Mouse (Mus musculus) retina, postnatal 7 days (tissue): ENCODE measurements at regions not wholly inside any gene's neighbourhood (a gene's known extent, or its start where the extent isn't known, plus 50 kb on each side); places are given as distances from the start of the nearest gene placed in this dataset.

Source experiments
- DNase-seq: peaks from one replicate; pipeline ENCODE4 v3.0.0-alpha.2; 2012; ENCODE audit warnings: low read depth, low spot score

- peak; percentile 57 for DNase-seq
Measured at GRCm38 (mm10) chr16:49278478-49278877, 221.2 kb downstream of the Myh15 start.

- DNase-seq = no peak
Measured at GRCm38 (mm10) chr16:49288096-49288714, 230.9 kb downstream of the Myh15 start.

- DNase-seq = no peak
Measured at GRCm38 (mm10) chr16:49289200-49290079, 232.2 kb downstream of the Myh15 start.

DNA sequence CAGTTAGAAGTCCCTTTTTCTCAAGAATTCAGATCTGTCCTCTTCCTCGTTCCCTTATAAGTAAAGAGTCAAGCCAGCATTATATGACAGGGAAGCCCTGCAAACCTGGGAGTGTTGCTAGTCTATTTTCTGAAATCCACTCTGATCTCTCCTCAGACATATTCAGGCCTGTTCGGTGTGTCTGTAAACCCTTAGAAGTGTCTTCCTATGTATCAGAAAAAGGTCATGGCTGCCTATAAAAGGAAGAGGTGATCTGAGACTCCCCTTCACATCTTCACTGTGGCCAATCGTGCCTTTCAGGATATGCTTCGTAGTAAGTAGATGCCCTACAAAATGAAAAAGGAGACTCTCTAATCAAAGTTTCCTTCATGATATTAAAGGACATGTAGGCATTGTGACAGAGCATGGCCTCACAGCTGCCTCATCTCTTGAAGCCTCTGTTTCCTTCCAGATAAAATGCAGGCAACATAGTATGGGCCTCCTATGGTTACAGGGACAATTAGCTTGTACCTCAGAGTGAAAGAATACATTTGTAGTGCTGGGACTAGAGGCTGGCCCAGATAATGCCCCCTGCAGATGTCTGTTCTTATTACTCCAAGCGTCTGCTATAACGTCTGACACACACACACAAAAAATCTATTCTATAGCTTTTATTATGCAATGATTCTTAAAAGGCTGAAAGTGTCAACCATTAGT lies 246.5 kb downstream of the Myh15 start:
- DNase-seq = no peak

DNA sequence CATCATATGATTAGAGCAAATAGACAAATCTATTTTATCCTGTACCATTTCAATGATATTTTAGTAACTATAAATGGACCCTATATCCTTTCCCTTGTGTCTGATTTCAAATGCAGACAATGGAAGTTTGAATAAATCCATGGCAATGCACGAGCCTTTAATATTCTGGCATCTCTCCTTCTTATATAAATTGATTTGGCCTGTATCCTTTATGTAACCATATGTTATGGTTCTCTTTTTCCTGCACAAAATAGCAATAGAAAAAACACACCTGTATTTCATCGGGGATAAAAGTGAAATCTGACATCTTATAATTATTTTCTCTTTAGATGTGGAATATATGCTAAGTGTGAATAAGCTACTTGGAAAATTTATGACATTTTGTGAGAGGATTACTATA lies 247.1 kb downstream of the Myh15 start:
- no peak for DNase-seq

DNA sequence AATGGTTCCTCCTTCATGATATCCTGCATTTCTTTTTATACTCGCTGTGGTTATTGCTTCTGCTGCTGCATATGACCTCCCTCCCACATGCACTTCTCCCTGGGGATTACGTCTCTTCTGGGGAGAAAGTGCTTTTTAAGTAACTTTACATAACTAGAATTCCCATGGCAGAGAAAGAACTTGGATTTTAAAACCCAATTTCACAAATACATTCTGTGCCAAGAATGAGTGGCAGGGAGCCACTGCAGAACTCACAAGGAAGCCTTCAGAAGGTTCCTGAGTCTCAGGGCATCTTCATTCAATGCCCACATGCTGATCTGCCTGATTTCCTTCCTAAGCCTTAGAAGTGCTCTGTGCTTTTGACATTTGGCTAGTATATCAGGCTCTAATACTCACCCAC lies 259.8 kb downstream of the Myh15 start:
- no peak for DNase-seq

DNA sequence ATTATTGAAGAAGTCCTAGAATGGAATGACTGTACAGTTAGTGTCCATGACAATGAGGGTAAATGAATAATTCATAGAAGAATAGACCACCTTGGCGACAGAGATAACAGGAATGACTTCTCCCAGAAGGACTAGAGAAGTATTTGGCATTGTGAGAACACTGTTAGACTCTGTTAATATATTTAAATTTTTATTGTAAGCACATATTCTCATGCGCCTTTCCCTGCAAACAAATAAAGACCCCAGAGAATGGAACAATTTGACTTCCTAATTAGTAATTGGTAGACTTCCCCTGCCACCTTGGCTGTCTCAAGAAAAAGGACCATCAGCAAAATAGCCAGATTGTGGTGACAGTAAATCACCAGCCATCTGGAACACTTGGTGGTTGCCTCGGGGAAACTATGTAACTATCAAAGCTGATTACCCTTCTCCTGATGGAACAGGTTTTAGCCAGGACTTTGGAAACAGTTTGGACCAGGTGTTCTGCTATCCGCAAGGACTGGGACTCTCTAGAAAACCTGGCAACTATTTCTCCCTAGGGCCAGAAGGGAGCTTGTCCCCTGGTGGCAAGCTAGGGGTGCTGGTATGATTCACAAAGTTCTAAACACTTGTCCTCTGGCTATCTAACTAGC lies 261.9 kb downstream of the Myh15 start:
- no peak for DNase-seq

GRCm38 (mm10) chr16:49319774-49320173 lies 262.5 kb downstream of the Myh15 start:
- no peak for DNase-seq

DNA sequence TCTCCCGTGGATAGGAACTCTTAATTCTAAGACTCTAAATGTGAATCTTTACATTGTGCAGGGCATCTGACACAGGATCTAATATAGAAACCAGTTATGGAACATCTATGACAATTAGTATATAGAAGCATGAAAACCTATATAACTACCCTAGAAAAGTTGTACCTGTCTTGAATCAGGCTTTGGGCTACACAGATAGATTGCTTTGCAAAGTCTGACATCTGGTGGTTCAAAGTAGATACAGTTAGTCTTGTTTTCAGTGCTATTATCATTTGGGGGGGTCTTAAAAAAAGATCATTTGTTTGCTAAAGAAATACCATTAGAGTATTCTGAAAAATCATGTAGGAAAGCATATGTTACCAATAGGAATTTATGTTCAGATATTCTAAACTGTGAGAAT lies 264.7 kb downstream of the Myh15 start:
- no peak for DNase-seq

DNA sequence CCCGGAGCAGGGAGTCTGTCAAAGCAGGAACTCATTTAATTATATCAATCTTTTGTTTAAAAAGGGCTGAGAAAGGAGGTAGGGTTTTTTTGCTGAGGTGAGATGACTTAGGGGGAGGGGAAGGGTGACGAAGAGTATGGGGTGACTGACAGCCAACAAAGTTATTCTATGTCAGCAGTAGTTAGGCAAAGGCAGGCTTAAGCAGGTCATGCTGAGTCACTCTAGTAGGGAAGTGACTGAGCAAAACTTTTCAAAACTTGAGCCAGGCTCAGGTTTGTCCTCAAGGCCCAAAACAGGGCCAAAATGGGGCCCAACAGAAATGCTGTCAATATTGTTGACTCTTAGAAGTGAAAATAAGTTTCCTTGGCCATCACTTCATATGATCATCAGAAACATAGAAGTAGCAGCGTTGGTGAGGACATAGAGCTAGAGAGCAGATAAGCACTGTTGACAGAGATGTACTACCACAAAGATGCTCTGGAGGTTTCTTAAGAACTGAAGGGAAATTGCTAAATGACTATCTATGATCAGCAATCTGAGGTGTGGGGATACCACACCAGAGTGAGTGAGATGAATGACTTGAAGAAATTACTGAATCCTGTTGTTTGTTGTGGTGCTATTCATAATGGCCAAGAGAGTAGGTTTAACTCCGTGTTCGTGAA lies 273.6 kb downstream of the Myh15 start:
- no peak for DNase-seq

DNA sequence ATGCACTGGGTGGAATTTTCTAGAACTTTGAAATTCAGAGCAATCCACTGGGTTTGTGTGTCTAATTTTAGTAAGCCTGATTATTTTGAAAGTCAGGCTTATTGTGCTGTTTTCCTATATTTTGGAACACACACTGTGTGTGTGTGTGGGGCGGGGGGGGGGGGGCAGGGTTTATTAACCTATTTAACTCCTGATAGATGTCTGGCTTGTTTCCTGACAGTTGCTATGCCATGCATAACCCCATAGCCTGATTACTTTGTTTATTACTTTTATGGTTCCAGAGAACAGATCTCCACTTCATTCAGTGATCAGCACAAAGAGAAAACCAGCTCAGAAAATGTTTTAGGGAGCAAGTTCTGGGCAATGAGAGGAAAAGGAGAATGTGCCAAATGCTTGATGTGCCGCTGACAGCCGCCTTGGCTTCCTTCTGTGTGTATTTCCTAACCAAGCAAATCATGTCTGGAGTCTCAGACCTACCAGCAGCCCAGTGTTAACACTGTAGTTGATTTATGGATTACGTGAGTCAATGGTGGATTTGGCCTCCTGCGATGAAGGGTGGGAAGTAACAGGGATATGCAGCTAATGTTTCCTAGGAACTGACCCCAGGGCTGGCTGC lies 274.9 kb downstream of the Myh15 start:
- no peak for DNase-seq

DNA sequence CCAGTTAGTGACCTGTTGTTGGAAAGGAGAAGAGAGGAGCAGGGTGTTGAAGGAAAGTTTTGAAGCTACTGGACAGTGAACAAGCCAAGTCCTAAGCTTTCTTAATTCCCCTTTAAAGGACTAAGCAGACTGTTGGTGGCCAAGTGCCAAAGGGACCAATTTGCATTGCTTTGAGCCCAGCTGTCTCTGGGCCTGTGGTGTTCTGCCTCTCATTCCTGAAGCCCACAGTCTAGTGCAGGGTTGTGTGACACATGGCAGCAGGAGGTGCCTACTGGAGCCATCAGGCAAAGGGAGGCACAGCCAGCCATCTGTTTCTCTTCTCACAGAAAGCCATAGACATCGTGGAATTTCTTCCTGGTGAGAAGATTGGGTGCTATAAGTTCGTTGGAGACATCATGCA lies 278.6 kb downstream of the Myh15 start:
- no peak for DNase-seq

- no peak for DNase-seq
Measured at GRCm38 (mm10) chr16:49337948-49338347, 280.7 kb downstream of the Myh15 start.

GRCm38 (mm10) chr16:49358404-49358803 lies 301.1 kb downstream of the Myh15 start:
- no peak for DNase-seq

DNA sequence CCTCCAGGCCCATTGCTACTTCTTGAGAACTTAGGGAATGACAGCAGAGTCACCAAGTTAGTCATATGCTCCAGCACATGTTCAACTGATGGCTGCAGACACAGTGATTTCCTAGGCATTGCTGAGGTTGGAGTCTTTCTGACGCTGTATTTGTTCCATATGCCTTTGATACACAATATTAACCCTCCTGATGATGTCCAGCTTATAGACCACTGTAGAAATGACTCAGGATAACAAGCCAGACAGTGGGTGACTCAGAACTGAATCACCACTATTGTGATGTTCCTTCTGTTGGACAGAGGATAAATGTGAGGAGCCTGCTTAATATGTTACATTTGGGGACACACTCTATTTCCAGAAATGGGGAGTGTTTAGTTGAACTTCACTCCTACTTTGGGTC lies 304.4 kb downstream of the Myh15 start:
- no peak for DNase-seq

- DNase-seq = no peak
Measured at GRCm38 (mm10) chr16:49369450-49369849, 312.2 kb downstream of the Myh15 start.

DNA sequence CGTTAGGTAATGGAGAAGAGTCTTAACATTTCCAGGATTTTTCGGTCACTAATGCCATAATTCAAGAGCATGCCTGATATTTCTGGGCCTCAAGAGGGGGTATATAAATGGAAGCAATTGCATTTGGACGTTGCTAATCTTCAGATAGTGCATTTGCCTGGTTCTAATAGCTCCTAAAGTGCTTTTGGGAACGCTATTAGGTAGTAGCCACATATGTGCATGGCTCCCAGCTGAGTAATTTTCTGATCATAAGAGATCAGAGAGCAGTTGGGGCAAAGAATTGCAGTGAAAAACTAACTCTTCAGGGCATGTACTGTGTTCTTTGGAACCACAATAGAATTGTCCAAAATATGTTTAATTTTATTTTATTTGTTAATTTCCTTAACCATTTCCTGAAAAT lies 317.8 kb downstream of the Myh15 start:
- no peak for DNase-seq

- no peak for DNase-seq
Measured at GRCm38 (mm10) chr16:49378917-49379473, 320.0 kb upstream of the Ift57 start.

DNA sequence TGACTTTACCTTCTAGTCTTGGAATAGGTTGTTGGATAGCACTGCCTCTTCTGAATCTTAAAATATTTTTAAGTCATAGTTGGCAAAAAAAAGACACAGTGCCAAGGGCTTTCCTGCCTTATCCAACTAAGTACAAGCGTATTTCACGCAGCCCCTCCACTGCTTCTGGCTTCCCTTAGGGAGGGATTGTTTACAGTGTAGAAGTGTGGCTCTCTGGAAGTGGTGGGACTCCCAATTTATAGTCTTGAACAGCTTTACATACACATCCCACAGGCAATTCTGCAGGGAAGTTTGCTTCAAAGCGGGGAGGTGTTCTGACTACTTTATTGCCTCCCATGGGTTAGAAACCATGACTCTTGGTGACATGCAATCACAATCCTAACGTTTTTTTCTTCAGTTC lies 310.9 kb upstream of the Ift57 start:
- no peak for DNase-seq

DNA sequence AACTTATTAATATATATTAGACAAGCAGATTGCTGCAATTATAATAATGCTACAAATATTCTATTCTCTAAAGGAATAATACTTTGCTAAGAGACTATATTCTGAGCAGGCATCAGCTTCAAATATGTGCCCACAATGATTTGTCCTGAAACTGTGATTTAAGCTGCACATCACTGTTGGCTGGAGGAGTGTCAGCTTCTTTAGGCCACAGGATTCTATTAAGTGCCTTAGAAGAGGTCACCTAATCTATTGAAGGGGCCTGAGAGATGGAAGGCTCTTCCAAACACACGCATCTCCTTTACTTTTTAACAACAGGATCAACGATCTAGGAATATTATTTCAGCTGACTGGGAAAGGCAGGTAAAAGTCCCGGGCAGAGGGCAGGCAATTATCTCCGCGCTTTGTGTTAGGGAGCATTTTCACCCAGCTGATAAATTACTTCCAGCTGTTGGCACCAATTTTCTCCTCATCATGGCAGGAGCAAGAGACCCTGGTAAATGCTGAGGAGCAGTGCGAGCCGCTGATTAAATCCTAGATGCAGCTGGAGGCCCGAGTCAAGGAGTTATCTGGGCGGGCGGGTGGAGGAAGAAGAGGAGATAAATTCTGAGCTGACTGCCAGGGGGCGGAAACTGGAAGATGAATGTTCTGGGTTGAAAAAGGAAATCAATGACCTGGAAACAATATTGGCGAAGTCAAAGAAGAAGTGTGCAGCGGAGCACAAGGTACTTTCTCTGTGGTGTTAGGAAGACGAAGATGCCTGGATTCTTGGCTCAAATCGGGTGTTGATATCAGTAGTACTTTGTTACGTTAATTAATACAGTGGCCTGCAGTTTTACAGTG lies 290.9 kb upstream of the Ift57 start:
- no peak for DNase-seq
